Mouse (Mus musculus) brain, adult 2 months (tissue): ENCODE data around the gene Rfxap.
A peak's percentile ranks its signal among the peaks of the same experiment; 100 is the strongest.

ENCODE experiments used
- DNase-seq: peaks from one replicate; pipeline ENCODE4 v3.0.0; 2011; ENCODE audit warnings: low read depth, low spot score

Gene Rfxap

DNA sequence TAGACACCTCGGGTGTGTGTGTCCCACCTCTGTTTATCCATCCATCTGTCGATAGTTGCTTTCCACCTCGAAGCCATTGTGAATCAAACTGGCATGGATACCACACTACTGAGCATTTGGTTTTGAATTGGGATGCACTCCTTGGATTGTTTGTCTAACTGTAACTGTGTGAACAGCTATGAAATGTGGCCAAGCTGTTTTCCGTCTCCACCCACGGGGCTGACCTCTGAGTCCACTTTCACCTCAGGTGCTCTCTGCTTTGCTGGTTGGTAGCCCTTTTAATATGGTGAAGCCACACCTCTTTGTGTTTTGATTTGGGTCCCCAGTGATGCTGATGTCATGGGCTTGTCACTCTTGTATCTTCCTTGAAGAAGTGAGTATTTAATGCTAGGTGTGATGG lies 40.8 kb downstream of the Rfxap start:
- no peak for DNase-seq

DNA sequence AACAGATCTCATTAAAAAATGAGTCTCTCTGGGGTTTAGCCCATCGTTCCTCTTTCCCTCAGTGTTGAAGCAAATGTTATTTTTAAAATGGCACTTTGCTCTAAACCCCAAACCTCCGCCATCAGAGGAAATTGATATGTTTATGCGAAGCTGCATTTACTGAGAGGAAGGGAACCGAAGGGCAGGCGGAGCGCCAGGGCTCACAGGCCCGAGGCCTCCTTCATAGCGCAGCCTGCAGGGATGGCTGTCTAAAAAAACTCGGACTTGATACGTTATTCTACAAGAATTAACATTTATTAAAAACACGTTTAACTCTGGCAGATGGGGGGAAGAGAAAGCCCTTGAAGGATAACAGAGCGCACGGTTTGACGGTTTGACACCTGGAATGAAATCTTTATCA lies 41.6 kb downstream of the Rfxap start:
- no peak for DNase-seq

DNA sequence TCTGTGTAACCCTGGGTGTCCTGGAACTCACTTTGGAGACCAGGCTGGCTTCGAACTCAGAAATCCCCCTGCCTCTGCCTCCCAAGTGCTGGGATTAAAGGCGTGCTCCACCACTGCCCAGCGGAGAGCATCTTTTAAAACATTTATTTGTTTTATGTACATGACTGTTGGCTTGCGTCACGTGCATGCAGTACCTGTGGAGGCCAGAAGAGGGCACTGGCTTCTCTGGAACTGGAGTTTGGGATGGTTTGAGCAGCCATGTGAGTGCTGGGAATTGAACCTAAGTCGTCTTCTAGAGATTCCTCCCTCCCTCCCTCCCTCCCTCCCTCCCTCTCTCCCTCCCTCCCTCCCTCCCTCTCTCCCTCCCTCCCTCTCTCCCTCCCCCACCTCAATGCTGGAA lies 42.1 kb downstream of the Rfxap start:
- peak; percentile 9 for DNase-seq

DNA sequence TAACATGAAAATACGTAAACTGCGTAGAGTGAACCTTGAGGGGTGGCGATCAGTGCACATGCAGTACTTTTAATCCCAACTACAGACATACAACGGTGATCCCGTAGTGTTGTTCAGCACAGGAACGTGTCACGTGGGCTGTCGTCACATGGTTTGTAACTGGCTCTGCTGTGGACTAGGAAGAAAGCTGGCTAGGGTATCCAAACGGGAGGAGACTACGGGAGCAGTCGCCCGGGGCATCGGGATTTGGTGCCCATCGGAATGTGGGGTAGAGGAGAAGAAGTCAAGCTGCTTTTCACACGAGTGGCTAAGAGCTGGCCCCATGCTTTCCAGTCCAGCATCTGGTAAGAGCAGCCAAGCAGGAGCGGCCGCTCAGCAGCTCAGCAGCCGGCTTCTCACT lies 43.2 kb downstream of the Rfxap start:
- DNase-seq = peak; percentile 80

DNA sequence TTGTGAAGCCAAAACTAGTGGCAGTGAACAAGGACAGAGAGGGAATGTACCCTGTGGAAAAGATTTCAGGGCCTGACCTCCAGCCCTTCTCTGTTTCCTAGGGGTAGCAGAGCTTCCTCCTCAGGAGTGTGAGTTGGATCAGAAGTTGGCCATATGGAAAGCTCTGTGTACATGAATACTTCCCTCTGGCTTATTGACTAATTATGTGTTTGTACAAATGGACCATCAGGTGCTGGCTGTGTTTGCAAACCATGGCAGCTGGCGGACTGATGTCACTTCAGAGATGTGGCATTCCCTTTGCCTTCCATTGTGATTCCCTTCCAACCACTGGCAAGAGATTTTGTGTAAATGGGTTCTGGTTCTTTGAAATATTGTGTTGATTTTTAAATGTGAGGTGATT lies 46.3 kb downstream of the Rfxap start:
- DNase-seq = no peak

DNA sequence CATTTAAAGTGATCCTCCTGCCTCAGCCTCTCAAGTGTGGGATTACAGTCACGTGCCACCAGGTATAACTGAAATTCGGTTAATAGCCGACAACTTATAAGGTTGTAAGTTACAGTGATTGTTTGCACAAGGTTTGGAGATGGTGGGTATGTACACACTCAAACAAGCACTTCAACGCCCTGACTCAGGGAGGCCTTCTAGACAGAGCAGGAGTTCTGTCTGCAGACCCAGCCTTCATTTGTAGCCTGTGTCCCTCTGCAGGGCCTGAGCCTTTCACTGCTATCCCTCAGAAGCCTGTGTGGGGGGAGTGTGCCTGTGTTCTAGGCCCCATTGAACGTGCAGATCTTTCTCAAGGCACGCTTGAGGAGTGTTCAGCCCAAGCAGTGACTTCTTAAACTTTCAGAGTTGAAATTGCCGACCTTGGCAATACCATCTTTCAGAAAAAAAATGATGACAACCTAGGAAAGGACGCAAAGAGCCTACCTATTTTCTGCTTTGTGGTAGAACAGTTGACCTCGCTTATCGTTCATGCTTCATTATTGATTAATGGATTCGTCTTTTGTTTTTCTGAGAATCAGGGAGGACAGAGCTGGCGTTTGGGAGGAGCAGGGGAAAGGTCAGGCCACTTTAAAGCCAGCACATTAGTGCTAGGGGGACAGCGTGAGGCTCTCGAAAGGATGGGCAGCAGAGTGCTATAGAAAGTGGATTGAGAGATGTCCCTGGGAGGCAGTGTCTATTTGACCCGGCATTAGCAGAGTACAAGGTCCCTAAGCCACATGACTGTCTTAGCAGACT lies 47.1 kb downstream of the Rfxap start:
- DNase-seq = no peak

DNA sequence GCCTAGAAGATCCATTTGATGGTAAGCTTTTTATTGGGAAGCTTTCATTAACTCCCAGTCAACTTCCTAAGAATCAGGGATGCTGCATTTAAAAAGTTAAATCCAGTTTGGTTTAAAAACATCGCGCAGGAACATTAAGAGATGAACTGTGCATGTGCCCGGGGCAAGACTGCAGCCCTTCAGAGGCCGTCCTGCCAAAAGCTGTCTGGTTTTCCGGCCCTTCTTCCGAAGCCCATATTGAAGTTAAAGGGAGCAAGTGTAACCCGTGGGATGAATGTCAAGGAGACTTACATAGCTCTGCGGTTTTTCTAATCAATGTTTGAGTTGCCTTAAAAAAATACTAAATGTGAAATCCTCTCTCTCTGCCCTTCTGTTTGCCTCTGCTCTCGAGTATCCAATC lies 48.4 kb downstream of the Rfxap start:
- DNase-seq = no peak

DNA sequence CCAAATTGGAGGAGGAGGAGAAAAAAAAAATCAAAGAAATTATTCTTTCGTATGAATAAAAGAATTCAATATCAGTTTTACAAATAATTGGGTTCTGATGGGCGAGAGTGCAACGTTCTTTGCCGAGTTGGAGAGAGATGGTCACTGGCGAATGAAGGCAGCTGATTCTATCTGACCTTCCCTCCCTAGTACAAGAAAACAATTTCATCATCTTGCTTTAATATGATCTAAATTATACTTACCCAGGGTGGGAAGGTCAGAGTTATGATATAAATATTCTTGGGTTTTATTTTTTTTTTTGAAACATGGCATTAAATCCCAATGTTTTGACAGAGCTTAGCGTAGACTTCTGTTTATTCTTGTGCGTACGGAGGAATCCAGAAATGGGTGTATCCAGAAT lies 50.1 kb downstream of the Rfxap start:
- DNase-seq = no peak

DNA sequence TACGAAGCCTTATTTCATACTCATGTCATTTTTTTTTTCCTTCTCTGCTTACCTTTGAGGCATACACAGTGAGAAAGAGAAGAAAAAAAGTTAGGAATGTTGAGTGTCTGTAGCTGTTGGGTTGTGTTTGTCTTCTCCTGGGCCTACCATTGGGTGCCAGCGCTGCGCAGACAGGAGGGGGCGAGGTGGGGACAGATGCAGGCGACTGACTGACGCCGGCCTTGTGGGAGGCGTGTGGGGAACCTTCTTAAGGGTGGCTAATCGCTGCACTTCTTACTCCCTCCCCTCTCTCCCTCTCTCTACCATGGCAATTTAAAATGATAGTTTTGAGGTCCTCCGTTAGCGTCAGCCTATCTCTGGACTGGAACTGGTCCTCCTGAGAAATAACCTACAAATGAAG lies 51.5 kb downstream of the Rfxap start:
- DNase-seq = peak; percentile 84

DNA sequence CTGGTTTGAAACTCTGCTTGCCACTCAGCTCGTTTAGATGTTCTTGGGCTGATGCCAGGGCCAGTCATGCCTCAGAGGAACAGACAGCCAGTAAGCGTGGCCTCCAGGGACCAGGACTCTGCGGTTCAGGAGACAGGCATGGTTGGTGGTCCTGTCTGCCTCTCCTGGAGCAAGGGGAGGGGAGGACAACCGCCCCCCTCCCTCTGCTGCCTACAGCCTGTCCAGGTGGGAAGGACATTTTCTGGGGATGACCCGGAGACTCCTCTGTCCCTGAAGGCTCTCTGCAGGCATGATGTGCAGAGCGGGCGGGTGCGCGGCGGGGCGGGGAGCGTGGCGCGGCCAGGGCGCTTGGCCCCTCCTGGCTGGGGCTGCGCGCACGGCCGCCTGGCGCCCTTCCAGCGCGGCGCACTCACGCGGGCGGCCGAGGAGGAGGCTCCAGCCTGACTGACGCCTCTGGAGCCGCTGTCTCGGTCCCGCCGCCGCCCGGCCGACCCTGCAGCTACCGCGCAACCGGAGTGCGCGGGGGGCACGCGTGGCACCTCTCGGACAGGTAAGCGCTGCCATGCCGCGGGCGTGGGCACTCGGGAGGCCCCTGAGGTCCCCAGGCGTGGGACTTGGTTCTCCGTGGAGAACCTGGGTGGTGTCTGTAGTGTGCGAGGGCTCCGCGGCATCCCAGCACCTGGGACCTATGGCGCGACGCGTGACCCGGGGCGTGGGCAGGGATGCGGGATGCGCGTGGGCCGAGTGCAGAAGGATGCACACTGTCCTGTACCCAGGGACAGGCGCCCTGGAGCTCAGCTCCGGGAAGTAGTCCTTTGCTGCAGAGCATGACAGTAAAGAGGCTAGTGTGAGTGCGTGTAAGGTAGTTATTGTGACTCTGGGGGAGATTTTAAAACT lies 52.2 kb downstream of the Rfxap start, which contains the start of gene Smad9:
TSS of gene Smad9 (plus strand) at position 438 of the 897 bp plus-strand sequence.
- peak; percentile 85 for DNase-seq

DNA sequence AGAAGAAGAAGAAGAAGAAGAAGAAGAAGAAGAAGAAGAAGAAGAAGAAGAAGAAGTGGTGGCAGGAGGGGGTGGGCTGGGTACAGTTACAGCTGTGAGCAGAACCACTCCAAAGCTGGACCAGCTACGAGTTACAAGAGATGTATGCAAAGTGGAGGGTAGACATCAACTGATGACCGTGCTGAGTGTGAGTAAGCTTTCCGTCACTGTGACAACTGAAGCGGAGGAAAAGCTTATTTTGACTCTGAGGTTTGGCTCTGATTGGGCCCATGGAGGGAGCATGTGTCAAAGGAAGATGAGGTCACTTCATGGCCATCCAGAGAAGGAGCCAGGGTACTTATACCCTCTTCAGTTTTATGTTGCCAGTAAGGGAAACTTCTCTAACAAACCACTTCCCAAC lies 54.2 kb downstream of the Rfxap start:
- no peak for DNase-seq
